Mouse (Mus musculus) bone marrow, adult 2 months (tissue): ENCODE data around the gene Kcnh1. TPM values are rescaled to one million over a fixed set of nuclear protein-coding genes. Genes with fewer than 3 reads are reported as not detected.

Experiments
- H3K27ac ChIP-seq: fragments of 200-500 bp; 2 replicates; pipeline ENCODE4 v1.5.1; 2012; ENCODE audit warnings: low read depth, mild to moderate bottlenecking, control low read depth, inconsistent platforms, low read length; ENCODE audit not compliant: control insufficient read depth, poor library complexity, insufficient read depth
- H3K4me1 ChIP-seq: fragments of 200-500 bp; 2 replicates; pipeline ENCODE4 v1.6.1; 2011; ENCODE audit warnings: low read length; ENCODE audit not compliant: control insufficient read depth, insufficient read depth
- H3K4me3 ChIP-seq: fragments of 200-500 bp; replicated peaks from 2 replicates; pipeline ENCODE3; 2011; ENCODE audit warnings: mild to moderate bottlenecking, low read depth, low read length, control low read depth; ENCODE audit not compliant: control insufficient read depth
- CTCF ChIP-seq: fragments of 200-500 bp; IDR thresholded peaks from 2 replicates; pipeline ENCODE4 v1.5.1; 2011; ENCODE audit warnings: low read length, control low read depth; ENCODE audit not compliant: control insufficient read depth, insufficient read depth
- POLR2A ChIP-seq: fragments of 200-500 bp; IDR thresholded peaks from 2 replicates; pipeline ENCODE4 v1.6.1; 2011; ENCODE audit warnings: low read depth, mild to moderate bottlenecking, control low read depth, low read length, borderline replicate concordance; ENCODE audit not compliant: control insufficient read depth
- WGBS: fragments of 180-500 bp; shearing (Covaris S2); methylation state at CpG from one replicate; pipeline ENCODE4 v1.1.7; 2018; 5-methylcytosine and 5-hydroxymethylcytosine counted together
- polyA plus RNA-seq: library from polyadenylated mRNA; stranded (reverse); fragments of >200 nt; gene quantifications from 2 replicates; pipeline ENCODE4 v1.2.4, GENCODE M21; 2011; ENCODE audit warnings: low replicate concordance; ENCODE audit not compliant: missing spikeins, insufficient read depth, insufficient read length

Gene Kcnh1
- polyA plus RNA-seq, 1 experiment, result 0.27 TPM

DNA sequence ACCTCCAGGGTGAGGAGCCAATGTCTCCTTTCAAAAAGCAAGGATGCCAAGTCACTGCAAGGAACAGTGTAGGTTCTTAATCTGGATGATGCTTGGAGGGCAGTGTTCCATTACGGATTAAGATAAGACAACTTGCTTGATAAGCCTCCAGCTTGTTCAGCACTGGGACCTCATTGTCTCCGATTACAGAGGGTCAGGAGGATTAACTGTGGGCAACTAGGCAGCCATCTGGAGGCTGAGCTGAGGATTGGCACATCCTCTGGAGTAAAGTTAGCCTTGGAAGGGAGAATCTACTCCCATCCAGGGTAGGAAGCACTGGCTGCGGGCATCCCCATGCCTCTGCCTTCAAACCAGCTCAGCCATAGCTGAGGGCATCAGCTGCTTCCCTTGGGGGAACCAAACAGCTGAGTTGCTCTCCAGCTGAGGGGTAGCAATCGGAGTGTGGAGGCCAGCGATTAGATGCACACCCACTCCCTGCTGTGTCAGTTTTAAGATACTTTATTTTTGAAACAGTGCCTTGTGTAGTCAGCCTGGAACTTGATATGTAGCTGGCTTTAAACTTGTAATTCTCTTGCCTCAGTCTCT, 87.3 kb downstream of the Kcnh1 start:
- no peak for TF ChIP-seq CTCF
- no peak for TF ChIP-seq POLR2A
- Histone ChIP-seq H3K4me3 (no peak overlapping the region), H3K27ac (no peak overlapping the region), H3K4me1 (no peaks in the 10 kb centered on the region)
- WGBS, result 71% methylated on average over 5 of the region's 5 CpGs

DNA sequence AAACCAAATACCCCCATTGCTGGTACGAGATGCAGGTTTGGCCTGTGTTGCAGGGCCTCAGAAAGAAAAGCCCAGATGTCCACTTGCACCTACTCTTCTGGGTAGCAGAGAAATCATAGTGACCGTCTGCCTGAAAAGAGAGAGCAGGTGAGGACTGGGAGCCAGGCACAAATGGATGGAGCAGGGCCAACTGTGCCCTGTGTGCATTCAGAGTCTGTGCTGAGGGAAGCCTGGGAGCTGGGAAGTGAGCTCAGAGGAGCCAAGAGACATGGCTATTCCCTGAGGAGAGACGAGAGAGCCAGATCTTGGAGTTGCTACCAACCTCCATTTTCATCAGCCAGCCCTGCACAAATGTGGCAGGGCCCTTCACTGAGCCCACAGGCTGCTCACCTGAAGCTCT, 93.8 kb downstream of the Kcnh1 start:
- Histone ChIP-seq H3K4me1 (no peaks in the 10 kb centered on the region), H3K27ac (no peak overlapping the region), H3K4me3 (no peak overlapping the region)
- 76% methylated on average over 3 of the region's 3 CpGs for WGBS
- TF ChIP-seq POLR2A (no peak), CTCF (no peak)

DNA sequence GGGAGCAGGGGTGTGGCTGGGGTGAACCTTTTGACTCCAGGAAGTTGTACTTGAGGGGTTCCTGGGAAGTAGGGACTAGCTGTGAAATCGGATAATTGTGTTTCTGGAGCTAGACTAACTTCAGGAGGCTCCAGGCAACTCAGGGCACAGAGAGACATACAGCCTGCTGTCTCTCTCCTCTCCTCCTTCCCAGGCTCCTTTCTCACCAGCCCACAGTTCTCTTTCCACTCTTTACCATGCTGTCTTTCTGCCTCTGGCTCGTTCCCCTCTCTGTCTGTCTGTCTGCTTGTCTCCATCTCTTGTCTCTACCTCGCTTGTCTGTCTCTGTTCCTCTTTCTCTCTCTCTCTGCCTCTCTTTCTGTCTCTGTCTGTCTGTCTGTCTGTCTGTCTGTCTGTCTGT, 94.4 kb downstream of the Kcnh1 start:
- Histone ChIP-seq H3K27ac (no peak overlapping the region), H3K4me1 (no peaks in the 10 kb centered on the region), H3K4me3 (no peak overlapping the region)
- TF ChIP-seq POLR2A, result no peak
- TF ChIP-seq CTCF, result no peak
- WGBS, result 64% methylated on average over 3 of the region's 3 CpGs

DNA sequence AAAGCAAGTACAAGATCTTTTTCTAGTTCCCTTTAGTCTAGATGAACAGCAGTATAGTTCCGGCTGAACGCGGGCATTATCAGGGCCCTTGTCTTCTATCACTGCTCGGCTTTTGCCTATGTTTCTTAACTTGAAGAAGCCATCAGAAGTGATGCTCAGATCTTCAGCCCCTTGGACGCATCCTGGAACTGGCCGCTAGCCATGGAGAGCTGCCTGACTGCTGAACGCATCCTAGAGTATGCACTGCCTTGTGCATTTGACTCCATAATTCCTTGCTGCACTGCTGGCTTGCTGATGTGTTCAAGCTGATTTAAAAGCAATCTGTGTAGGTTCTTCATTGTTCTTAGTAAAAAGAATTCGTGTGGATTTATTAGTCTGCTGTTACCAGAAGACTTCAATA, 97.9 kb downstream of the Kcnh1 start:
- Histone ChIP-seq H3K27ac (no peak overlapping the region), H3K4me1 (no peaks in the 10 kb centered on the region), H3K4me3 (no peak overlapping the region)
- 80% methylated on average over 8 of the region's 8 CpGs for WGBS
- TF ChIP-seq CTCF (no peak), POLR2A (no peak)

DNA sequence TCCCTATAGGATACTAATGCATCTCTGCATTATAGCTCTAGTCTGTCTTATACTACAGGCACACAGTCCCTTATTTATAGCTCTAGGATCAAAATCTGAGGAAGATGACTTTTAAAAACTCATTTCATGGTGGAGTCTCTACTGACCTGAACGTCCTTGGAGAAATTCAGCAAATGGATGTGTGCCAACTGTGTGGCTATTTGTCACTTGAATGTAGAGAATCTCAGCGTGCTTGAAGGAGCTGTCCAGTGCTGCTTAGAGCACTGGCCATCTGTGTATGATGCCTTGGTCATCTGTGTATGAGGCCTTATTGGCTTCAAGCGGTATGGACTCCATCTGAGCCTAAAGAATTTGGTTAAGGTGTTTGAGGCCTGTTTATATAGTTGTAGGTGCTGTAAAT, 100.7 kb downstream of the Kcnh1 start:
- H3K4me1 ChIP-seq, result no peaks in the 10 kb centered on the region
- H3K27ac ChIP-seq, result no peak overlapping the region
- 59% methylated on average over 3 of the region's 3 CpGs for WGBS
- no peak for TF ChIP-seq CTCF
- no peak for TF ChIP-seq POLR2A
- no peak overlapping the region for H3K4me3 ChIP-seq

DNA sequence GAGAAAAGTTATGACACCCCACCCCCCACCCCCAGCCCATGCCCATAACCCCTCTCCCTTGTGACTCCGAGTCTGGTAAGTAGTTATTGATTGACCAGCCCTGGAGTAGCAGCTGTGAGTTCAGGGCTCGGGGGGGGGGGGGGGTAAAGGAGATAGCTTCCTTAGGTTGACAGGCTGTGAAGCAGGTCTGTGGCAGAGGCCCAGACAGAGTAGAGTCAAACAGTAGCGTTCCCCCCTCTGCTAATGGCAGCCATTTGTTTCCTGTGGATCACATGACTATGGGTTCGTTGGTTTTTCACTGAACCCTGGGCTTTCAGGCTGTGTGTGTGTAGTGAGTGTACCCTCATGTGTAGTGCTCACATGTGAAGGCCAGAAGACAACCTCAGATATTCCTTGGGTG, 102.8 kb downstream of the Kcnh1 start:
- H3K4me1 ChIP-seq, result no peaks in the 10 kb centered on the region
- WGBS, result 57% methylated on average over 4 of the region's 4 CpGs
- no peak overlapping the region for H3K27ac ChIP-seq
- no peak overlapping the region for H3K4me3 ChIP-seq
- no peak for TF ChIP-seq POLR2A
- TF ChIP-seq CTCF, result no peak

DNA sequence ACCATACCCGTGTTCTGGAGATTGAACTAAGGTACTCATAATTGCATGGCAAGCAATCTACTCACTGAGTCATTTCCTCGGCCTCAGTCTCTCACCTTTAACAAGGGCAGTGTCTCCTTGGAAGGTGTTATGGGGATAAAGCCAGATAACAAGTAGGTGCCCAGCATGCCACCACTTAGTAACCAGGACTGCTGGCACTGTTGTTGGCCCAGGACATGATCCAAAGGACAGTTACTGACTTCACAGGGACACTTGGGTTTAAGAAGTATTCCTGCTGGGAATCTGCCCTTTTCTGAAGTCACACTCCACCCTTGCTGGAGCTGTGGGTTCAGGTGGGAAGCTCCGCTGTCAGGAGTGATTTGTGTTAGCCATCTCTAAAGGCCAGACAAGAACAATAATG, 103.3 kb downstream of the Kcnh1 start:
- Histone ChIP-seq H3K4me1 (no peaks in the 10 kb centered on the region), H3K4me3 (no peak overlapping the region), H3K27ac (no peak overlapping the region)
- 74% methylated on average over 3 of the region's 3 CpGs for WGBS
- TF ChIP-seq POLR2A, result no peak
- no peak for TF ChIP-seq CTCF

DNA sequence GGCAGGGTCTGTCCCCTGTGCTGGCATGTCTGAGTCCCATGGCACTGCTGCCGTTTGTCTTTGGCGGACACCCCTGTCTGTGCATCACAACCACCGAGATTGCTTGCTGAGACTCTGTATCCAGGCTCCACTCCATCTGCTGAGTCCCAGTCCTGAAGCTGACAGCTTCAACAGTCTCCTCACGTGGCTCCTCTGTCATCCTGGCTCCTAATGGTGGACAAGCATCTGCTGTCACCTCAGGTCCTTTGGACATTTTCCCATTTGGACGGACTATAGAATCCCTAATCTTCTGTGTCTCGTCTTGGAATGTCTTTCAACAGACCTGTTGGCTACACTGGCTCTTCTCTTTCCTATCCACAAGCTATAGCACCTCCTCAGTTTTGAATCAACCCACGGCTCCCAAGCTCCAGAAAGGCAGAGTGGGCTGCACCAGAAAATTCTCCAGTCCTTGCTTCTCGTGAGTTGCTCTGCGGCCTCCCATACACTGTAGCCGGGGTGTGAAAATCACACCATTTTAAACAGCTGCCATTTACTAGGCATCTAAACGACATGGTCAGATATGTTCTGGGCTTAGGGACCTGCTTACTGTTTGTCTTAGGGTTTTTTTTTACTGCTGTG, 104.8 kb downstream of the Kcnh1 start:
- no peak overlapping the region for H3K27ac ChIP-seq
- TF ChIP-seq POLR2A (no peak), CTCF (no peak)
- no peaks in the 10 kb centered on the region for H3K4me1 ChIP-seq
- no peak overlapping the region for H3K4me3 ChIP-seq
- WGBS, result 78% methylated on average over 11 of the region's 11 CpGs

DNA sequence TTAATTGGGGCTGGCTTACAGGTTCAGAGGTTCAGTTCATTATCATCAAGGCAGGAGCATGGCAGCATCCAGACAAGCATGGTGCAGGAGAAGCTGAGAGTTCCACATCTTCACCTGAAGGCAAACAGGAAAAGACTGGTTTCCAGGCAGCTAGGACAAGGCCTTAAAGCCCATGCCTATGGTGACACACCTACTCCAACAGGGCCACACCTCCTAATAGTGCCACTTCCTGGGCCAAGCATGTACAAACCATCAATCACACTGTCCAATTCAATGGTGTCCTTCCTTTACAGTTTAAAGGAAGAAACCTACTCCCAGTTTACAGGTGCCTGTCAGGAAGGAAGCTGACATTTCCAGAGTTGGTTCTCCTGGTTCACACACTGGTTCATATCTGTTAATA, 105.3 kb downstream of the Kcnh1 start:
- no peak for TF ChIP-seq CTCF
- H3K4me1 ChIP-seq, result no peaks in the 10 kb centered on the region
- no peak overlapping the region for H3K27ac ChIP-seq
- H3K4me3 ChIP-seq, result no peak overlapping the region
